Mouse (Mus musculus): ENCODE measurements at regions not wholly inside any gene's neighbourhood (a gene's known extent, or its start where the extent isn't known, plus 50 kb on each side); places are given as distances from the start of the nearest gene placed in this dataset.

DNA sequence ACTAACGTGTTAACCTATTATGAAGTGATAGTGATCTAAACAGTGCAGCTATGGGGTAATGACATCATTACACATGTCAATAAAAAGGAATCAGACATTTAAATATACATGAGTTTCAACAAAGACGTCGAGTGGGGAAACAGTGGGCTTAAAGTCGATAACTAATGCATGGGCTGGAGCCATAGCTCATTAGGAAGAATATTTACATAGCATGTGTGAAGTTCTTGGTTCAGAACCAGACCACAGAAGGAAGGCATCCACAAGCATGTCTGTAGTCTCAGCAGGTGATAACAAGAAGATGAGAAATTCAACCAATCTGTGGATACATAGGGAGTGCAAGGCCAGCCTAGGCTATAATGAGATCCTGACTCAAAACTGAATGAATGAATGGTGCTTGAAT is 1456.0 kb downstream of the Efnb2 start:
- ATAC-seq (ENCODE audit: low read depth): no peak
- H3K4me2 ChIP-seq: no peak overlapping the region
- H3K9ac ChIP-seq: no peak overlapping the region
- no peak overlapping the region for H3K27ac ChIP-seq (replicated peaks)
- WGBS: 81% methylated on average over 4 of the region's 4 CpGs
- no peaks in the 10 kb centered on the region for H3K4me1 ChIP-seq (replicated peaks)
- no peaks in the 10 kb centered on the region for H3K36me3 ChIP-seq
- H3K4me3 ChIP-seq: no peak overlapping the region
- no peaks in the 10 kb centered on the region for H3K9me3 ChIP-seq
- H3K27me3 ChIP-seq: no peaks in the 10 kb centered on the region

GRCm38 (mm10) chr8:7190726-7191125 is 1470.3 kb downstream of the Efnb2 start:
- Histone ChIP-seq H3K4me3 (no peak overlapping the region), H3K9ac (no peak overlapping the region), H3K36me3 (no peaks in the 10 kb centered on the region), H3K4me1 (replicated peaks) (no peaks in the 10 kb centered on the region), H3K27me3 (no peaks in the 10 kb centered on the region), H3K27ac (replicated peaks) (no peak overlapping the region), H3K4me2 (no peak overlapping the region), H3K9me3 (no peaks in the 10 kb centered on the region)
- no peak for ATAC-seq (ENCODE audit: low read depth)

GRCm38 (mm10) chr8:7163361-7163760 is 1497.7 kb downstream of the Efnb2 start:
- H3K4me3 ChIP-seq: no peak overlapping the region
- no peaks in the 10 kb centered on the region for H3K27me3 ChIP-seq
- no peak overlapping the region for H3K9ac ChIP-seq
- no peak overlapping the region for H3K4me2 ChIP-seq
- ATAC-seq (ENCODE audit: low read depth): no peak
- H3K9me3 ChIP-seq: no peaks in the 10 kb centered on the region
- no peak overlapping the region for H3K27ac ChIP-seq (replicated peaks)
- H3K4me1 ChIP-seq (replicated peaks): no peaks in the 10 kb centered on the region
- no peaks in the 10 kb centered on the region for H3K36me3 ChIP-seq
- 96% methylated on average over 5 of the region's 5 CpGs for WGBS

- Histone ChIP-seq H3K4me1 (replicated peaks) (peaks cover 3% of the 10 kb centered on the region; the same call in 1 of the 2 replicates), H3K9ac (no peak overlapping the region), H3K4me2 (no peak overlapping the region), H3K36me3 (no peaks in the 10 kb centered on the region), H3K9me3 (no peaks in the 10 kb centered on the region), H3K27me3 (no peaks in the 10 kb centered on the region), H3K4me3 (no peak overlapping the region), H3K27ac (replicated peaks) (no peak overlapping the region)
- 24% methylated on average over 4 of the region's 4 CpGs for WGBS
- ATAC-seq (ENCODE audit: low read depth): no peak
These were observed 1529.3 kb downstream of the Efnb2 start for GRCm38 (mm10) chr8:7131746-7132145.

DNA sequence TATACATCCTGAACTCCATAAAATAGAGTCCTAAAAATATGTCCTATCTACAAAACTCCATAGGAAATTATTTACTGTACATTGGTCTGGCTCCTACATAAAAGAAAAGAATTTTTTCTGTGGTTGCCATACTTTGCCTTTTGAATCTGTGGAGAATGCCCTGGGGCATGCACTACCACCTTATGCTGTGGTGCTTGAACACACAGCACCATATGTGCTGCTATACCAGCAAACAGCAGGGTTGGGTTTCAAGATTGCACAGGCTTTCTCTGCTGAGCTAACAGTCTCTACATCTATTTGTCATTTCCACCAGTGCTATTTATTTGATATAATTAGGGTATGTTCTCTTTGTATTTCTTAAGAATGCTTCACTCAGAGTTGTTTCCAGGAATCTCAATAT is 1552.2 kb downstream of the Efnb2 start:
- H3K36me3 ChIP-seq: no peaks in the 10 kb centered on the region

GRCm38 (mm10) chr8:7097577-7097976 is 1563.5 kb downstream of the Efnb2 start:
- H3K4me1 ChIP-seq (replicated peaks): peaks cover 3% of the 10 kb centered on the region; the same call in 1 of the 2 replicates
- no peak overlapping the region for H3K4me3 ChIP-seq
- no peaks in the 10 kb centered on the region for H3K9me3 ChIP-seq
- no peak for ATAC-seq (ENCODE audit: low read depth)
- no peaks in the 10 kb centered on the region for H3K27me3 ChIP-seq
- H3K36me3 ChIP-seq: no peaks in the 10 kb centered on the region
- no peak overlapping the region for H3K9ac ChIP-seq
- no peak overlapping the region for H3K4me2 ChIP-seq
- WGBS: 18% methylated on average over 2 of the region's 2 CpGs
- H3K27ac ChIP-seq (replicated peaks): no peak overlapping the region

More for the DNA sequence above, 1552.2 kb downstream of the Efnb2 start:
- no peak for ATAC-seq (ENCODE audit: low read depth)
- H3K27ac ChIP-seq (replicated peaks): no peak overlapping the region
- no peaks in the 10 kb centered on the region for H3K9me3 ChIP-seq
- H3K4me1 ChIP-seq (replicated peaks): no peaks in the 10 kb centered on the region
- H3K9ac ChIP-seq: no peak overlapping the region
- no peak overlapping the region for H3K4me3 ChIP-seq
- H3K4me2 ChIP-seq: no peak overlapping the region
- no peaks in the 10 kb centered on the region for H3K27me3 ChIP-seq

DNA sequence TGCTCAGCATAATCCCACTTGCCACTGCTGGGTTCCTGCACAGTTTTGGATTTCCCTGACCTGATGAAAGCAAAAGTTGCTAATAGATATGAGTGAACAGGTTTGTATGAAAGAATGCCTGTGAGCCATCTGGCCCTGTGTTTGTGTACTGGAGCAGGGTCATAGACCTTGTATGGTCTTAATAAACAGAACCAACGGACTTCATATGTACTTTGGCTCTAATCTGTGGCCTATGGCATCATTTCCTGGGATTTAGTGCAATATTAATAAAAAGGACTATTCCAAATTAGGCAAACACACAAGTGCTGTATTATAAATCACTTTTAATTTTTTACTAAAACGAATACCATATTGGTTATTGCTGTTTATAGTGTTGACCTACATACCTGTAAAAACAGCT is 1568.2 kb downstream of the Efnb2 start:
- Histone ChIP-seq H3K4me3 (no peak overlapping the region), H3K4me2 (no peak overlapping the region), H3K27ac (replicated peaks) (no peak overlapping the region), H3K27me3 (no peaks in the 10 kb centered on the region), H3K9me3 (no peaks in the 10 kb centered on the region), H3K36me3 (no peaks in the 10 kb centered on the region), H3K4me1 (replicated peaks) (peaks cover 3% of the 10 kb centered on the region; the same call in 1 of the 2 replicates), H3K9ac (no peak overlapping the region)
- 75% methylated on average over 2 of the region's 2 CpGs for WGBS
- ATAC-seq (ENCODE audit: low read depth): no peak

DNA sequence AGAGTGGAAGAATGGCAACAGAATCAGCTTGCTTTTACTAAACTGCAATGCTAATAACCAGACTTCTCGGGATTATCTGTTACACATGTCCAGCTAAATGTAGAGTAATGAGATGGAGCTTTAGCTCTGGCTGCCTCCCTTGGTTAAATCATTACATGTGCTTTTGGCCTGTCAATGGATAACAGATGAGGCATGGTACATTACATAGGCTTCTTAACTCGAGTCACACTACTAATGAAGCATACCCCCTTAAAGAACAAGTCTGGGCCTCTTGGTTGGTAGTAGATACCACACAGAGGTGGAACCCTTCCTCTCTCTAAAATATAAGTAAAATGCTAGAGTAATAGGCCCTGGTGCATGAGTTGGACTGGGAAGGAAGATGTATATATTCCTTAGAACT is 1572.9 kb downstream of the Efnb2 start:
- WGBS: 49% methylated on average over 2 of the region's 2 CpGs

GRCm38 (mm10) chr8:7060255-7060656 is 1600.8 kb downstream of the Efnb2 start:
- H3K4me2 ChIP-seq: no peak overlapping the region
- no peak for ATAC-seq (ENCODE audit: low read depth)
- no peaks in the 10 kb centered on the region for H3K9me3 ChIP-seq
- no peak overlapping the region for H3K4me3 ChIP-seq
- no peaks in the 10 kb centered on the region for H3K27me3 ChIP-seq
- H3K27ac ChIP-seq (replicated peaks): no peak overlapping the region
- WGBS: 84% methylated on average over 4 of the region's 4 CpGs
- H3K9ac ChIP-seq: no peak overlapping the region
- H3K4me1 ChIP-seq (replicated peaks): no peaks in the 10 kb centered on the region
- no peaks in the 10 kb centered on the region for H3K36me3 ChIP-seq

More for the DNA sequence above, 1572.9 kb downstream of the Efnb2 start:
- Histone ChIP-seq H3K27me3 (no peaks in the 10 kb centered on the region), H3K4me3 (no peak overlapping the region), H3K36me3 (no peaks in the 10 kb centered on the region), H3K4me2 (no peak overlapping the region), H3K9ac (no peak overlapping the region), H3K27ac (replicated peaks) (no peak overlapping the region), H3K9me3 (no peaks in the 10 kb centered on the region), H3K4me1 (replicated peaks) (no peaks in the 10 kb centered on the region)
- no peak for ATAC-seq (ENCODE audit: low read depth)

- no peaks in the 10 kb centered on the region for H3K27me3 ChIP-seq
- 82% methylated on average over 3 of the region's 3 CpGs for WGBS
- no peak overlapping the region for H3K4me2 ChIP-seq
These were observed 1634.7 kb downstream of the Efnb2 start for GRCm38 (mm10) chr8:7026247-7026844.

DNA sequence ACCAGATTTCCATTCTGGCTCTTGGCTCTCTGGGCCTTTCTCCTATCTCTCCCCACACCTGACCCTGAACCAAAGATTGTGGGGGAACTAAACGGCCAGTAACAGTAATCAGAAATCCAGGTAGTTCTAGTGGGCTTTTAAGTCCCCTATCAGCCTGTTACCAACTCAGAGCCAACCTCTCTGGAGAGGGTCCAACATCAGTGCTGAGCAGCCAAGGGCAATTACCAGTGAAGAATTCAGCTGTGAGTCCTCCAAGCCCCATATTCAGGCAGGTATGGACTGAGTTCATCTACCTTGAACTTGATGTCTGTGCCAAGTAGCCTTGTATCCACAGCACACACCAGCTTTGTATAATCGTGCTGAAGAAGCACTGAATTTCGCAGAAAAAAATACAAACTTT is 1636.7 kb downstream of the Efnb2 start:
- peaks cover 7% of the 10 kb centered on the region for H3K4me1 ChIP-seq (replicated peaks)
- no peaks in the 10 kb centered on the region for H3K36me3 ChIP-seq
- 89% methylated on average over 3 of the region's 3 CpGs for WGBS
- no peaks in the 10 kb centered on the region for H3K27me3 ChIP-seq
- ATAC-seq (ENCODE audit: low read depth): no peak
- H3K9me3 ChIP-seq: no peaks in the 10 kb centered on the region
- no peak overlapping the region for H3K4me3 ChIP-seq
- H3K9ac ChIP-seq: no peak overlapping the region
- H3K27ac ChIP-seq (replicated peaks): no peak overlapping the region
- H3K4me2 ChIP-seq: no peak overlapping the region

More at GRCm38 (mm10) chr8:7026247-7026844, 1634.7 kb downstream of the Efnb2 start:
- Histone ChIP-seq H3K4me3 (no peak overlapping the region), H3K27ac (replicated peaks) (no peak overlapping the region), H3K4me1 (replicated peaks) (peaks cover 7% of the 10 kb centered on the region), H3K9ac (no peak overlapping the region), H3K36me3 (no peaks in the 10 kb centered on the region), H3K9me3 (no peaks in the 10 kb centered on the region)
- no peak for ATAC-seq (ENCODE audit: low read depth)

DNA sequence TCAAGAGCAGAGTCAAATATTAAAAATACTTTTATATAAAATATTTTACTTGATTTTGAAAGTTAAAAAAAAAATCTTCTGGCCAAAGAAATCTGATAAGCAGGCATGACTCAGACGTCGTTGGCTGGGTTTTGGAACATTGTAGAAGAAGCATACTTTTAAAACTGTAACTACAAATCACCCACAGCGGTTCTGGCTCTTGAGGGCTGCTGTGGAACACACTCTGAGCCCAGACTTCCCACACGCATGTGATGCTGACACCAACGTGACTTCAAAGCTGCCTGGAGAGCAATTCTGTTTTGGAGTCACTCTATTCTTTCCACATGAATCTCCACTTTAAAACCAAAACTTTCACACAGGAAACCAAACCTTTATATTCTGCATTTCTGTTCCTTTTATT is 1649.2 kb downstream of the Efnb2 start:
- H3K9me3 ChIP-seq: no peaks in the 10 kb centered on the region
- no peaks in the 10 kb centered on the region for H3K4me1 ChIP-seq (replicated peaks)
- WGBS: 69% methylated on average over 5 of the region's 5 CpGs
- H3K4me3 ChIP-seq: no peak overlapping the region
- ATAC-seq (ENCODE audit: low read depth): no peak
- H3K9ac ChIP-seq: no peak overlapping the region
- no peak overlapping the region for H3K4me2 ChIP-seq
- no peaks in the 10 kb centered on the region for H3K27me3 ChIP-seq
- no peak overlapping the region for H3K27ac ChIP-seq (replicated peaks)
- no peaks in the 10 kb centered on the region for H3K36me3 ChIP-seq

DNA sequence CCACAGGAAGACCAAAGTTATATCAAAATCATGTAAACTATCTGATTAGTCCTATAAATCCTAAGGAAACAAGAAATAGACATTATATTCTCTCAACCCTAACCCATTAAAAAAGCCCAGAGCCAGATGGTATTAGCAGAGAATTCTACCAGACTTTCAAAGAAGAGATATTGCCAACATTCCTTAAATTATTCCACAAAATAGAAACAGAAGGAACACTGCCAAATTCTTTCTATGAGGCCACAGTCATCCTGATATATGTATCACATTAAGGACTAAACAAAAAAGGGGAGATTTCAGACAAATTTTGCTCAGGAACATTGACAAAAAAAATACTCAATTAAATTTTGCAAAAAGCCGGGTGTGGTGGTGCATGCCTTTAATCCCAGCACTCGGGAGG is 1669.5 kb downstream of the Efnb2 start:
- no peak overlapping the region for H3K27ac ChIP-seq (replicated peaks)
- H3K9ac ChIP-seq: no peak overlapping the region
- H3K36me3 ChIP-seq: no peaks in the 10 kb centered on the region
- no peak overlapping the region for H3K4me2 ChIP-seq
- no peaks in the 10 kb centered on the region for H3K27me3 ChIP-seq
- H3K4me1 ChIP-seq (replicated peaks): no peaks in the 10 kb centered on the region
- no peak for ATAC-seq (ENCODE audit: low read depth)
- 91% methylated on average over 2 of the region's 2 CpGs for WGBS
- no peaks in the 10 kb centered on the region for H3K9me3 ChIP-seq
- H3K4me3 ChIP-seq: no peak overlapping the region
